Mouse (Mus musculus) adrenal gland, postnatal 4 days (tissue): ENCODE measurements around the gene Ttl. TPM values are rescaled to one million over a fixed set of nuclear protein-coding genes. Genes with fewer than 3 reads are reported as not detected.

Experiments used
- total RNA-seq, 2 experiments: library from RNA; stranded (reverse); gene quantifications; 2 replicates each; pipeline ENCODE4 v1.2.3; 2021

Gene Ttl
- total RNA-seq, 2 experiments from 2014 or later: 15.5 to 18.1 TPM

Other genes starting within 250 kb of the Ttl start
- gene Tmem87b, start 247.8 kb upstream of the Ttl start, total RNA-seq: 10 to 100 TPM; 44.8 to 45.7 TPM
- 1 to 10 TPM; 5.3 to 6.0 TPM for gene Fbln7, start 203.0 kb upstream of the Ttl start, total RNA-seq
- 1 to 10 TPM; 3.7 to 4.1 TPM for gene Zc3h8, start 121.9 kb upstream of the Ttl start, total RNA-seq
- 10 to 100 TPM; 13.3 to 17.0 TPM for gene Zc3h6, start 98.5 kb upstream of the Ttl start, total RNA-seq
- 10 to 100 TPM; 10.9 to 11.6 TPM for gene Gm10762, start 98.2 kb upstream of the Ttl start, total RNA-seq
- gene Vinac1, start 17.8 kb upstream of the Ttl start, total RNA-seq: under 1 TPM; 0.14 to 0.25 TPM
- gene Polr1b, start 35.1 kb downstream of the Ttl start, total RNA-seq: 10 to 100 TPM; 24.3 to 29.1 TPM
- 10 to 100 TPM; 26.8 to 28.5 TPM for gene Chchd5, start 63.8 kb downstream of the Ttl start, total RNA-seq
- 10 to 100 TPM; 29.2 to 35.3 TPM for gene Slc20a1, start 132.8 kb downstream of the Ttl start, total RNA-seq
- gene Ckap2l, start 231.3 kb downstream of the Ttl start, total RNA-seq: 10 to 100 TPM; 16.8 to 18.1 TPM
- under 1 TPM; 0.34 to 0.40 TPM for gene Il1a, start 244.0 kb downstream of the Ttl start, total RNA-seq